Mouse (Mus musculus) ES-Bruce4 (cell line): ENCODE measurements at regions not wholly inside any gene's neighbourhood (a gene's known extent, or its start where the extent isn't known, plus 50 kb on each side); places are given as distances from the start of the nearest gene placed in this dataset.

ENCODE experiments used
- CTCF ChIP-seq: IDR thresholded peaks from one replicate; pipeline ENCODE4 v1.8.1; 2011; ENCODE audit warnings: low read depth, low read length
- EP300 ChIP-seq: IDR thresholded peaks from 2 replicates; pipeline ENCODE4 v1.6.1; 2011; ENCODE audit warnings: low read depth, low read length; ENCODE audit not compliant: insufficient read depth
- POLR2A ChIP-seq: IDR thresholded peaks from one replicate; pipeline ENCODE4 v1.8.1; 2011; ENCODE audit warnings: low read length; ENCODE audit not compliant: insufficient read depth

GRCm38 (mm10) chr3:38128486-38129166, 356.0 kb downstream of the Ankrd50 start:
- TF ChIP-seq CTCF: no peak
- no peak for TF ChIP-seq EP300
- TF ChIP-seq POLR2A: no peak
